Mouse (Mus musculus): ENCODE data around the gene Bend7.

The Bend7 gene

GRCm38 (mm10) chr2:4782809-4783641 lies 65.4 kb downstream of the Bend7 start:
- DNase-seq, result no peak

- DNase-seq, result no peak
Observed at GRCm38 (mm10) chr2:4784012-4784411, 66.4 kb downstream of the Bend7 start.

GRCm38 (mm10) chr2:4785016-4785415 lies 67.4 kb downstream of the Bend7 start:
- no peak for DNase-seq

- no peak for DNase-seq
Observed at GRCm38 (mm10) chr2:4787223-4787622, 69.6 kb downstream of the Bend7 start.

GRCm38 (mm10) chr2:4791646-4792045 lies 74.0 kb downstream of the Bend7 start:
- no peak for DNase-seq

GRCm38 (mm10) chr2:4792554-4792953 lies 74.9 kb downstream of the Bend7 start:
- DNase-seq, result no peak

- no peak for DNase-seq
Observed at GRCm38 (mm10) chr2:4802395-4803176, 85.0 kb downstream of the Bend7 start.

- no peak for DNase-seq
Observed at GRCm38 (mm10) chr2:4816308-4816707, 98.7 kb downstream of the Bend7 start.

GRCm38 (mm10) chr2:4817678-4818077 lies 100.0 kb downstream of the Bend7 start:
- no peak for DNase-seq

- no peak for DNase-seq
Observed at GRCm38 (mm10) chr2:4820230-4820629, 102.6 kb downstream of the Bend7 start.

GRCm38 (mm10) chr2:4824067-4824466 lies 106.4 kb downstream of the Bend7 start:
- no peak for DNase-seq

GRCm38 (mm10) chr2:4828032-4828431 lies 110.4 kb downstream of the Bend7 start:
- DNase-seq, result no peak

- DNase-seq, result no peak
Observed at GRCm38 (mm10) chr2:4828446-4828997, 110.9 kb downstream of the Bend7 start.

- DNase-seq, result no peak
Observed at GRCm38 (mm10) chr2:4829007-4829406, 111.4 kb downstream of the Bend7 start.

GRCm38 (mm10) chr2:4829489-4830065 lies 111.9 kb downstream of the Bend7 start:
- DNase-seq, result no peak

- DNase-seq, result no peak
Observed at GRCm38 (mm10) chr2:4831493-4831892, 113.9 kb downstream of the Bend7 start.

- DNase-seq, result no peak
Observed at GRCm38 (mm10) chr2:4832166-4832565, 114.5 kb downstream of the Bend7 start.

GRCm38 (mm10) chr2:4849449-4849848 lies 131.8 kb downstream of the Bend7 start:
- no peak for DNase-seq

All from right cerebral cortex, postnatal 4 days (tissue).